Mouse (Mus musculus) heart, postnatal 0 days (tissue): ENCODE measurements at regions not wholly inside any gene's neighbourhood (a gene's known extent, or its start where the extent isn't known, plus 50 kb on each side); places are given as distances from the start of the nearest gene placed in this dataset.

ENCODE experiments used
- CTCF ChIP-seq: IDR thresholded peaks from 2 replicates; pipeline ENCODE4 v1.5.1; 2016; ENCODE audit warnings: antibody characterized with exemption, control low read depth, low read depth
- EP300 ChIP-seq: IDR thresholded peaks from 2 replicates; pipeline ENCODE4 v1.6.1; 2016; ENCODE audit warnings: antibody characterized with exemption, low read depth

DNA sequence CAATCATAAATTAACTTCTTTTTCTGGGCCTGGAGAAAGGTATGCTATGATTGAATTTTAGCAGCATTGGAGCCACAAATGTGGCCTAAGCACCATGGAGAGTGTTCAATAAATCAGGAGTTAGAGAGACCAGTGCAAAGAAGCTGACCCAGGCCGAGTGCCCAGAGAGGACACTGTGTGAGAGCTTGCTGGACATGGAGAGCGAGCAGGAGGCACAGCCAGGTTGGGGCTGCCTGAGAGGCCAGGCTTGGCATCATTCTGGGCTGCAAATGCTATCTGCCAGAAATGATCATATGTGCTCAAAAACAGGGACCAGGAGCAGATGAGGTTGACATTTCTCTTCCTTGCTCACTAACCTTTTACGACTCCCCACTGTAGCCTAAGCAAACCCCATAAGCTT lies 224.5 kb upstream of the 4931429L15Rik start:
- TF ChIP-seq CTCF (no peak), EP300 (no peak)
